ENCODE assay signal across 10 mouse cellular contexts in genomic region chr2:166663250-166663961, GRCm38 (mm10). TPM values are rescaled to one million over a fixed set of nuclear protein-coding genes. Genes with fewer than 3 reads are reported as not detected.
A peak's percentile ranks its signal among the peaks of the same experiment; 100 is the strongest.
DNase-seq lines count a peak whose midpoint lies in the region; ATAC-seq lines count a peak whose summit lies in the region.
"Had no signal": no experiment of that assay in that cellular context is flagged by ENCODE, and none has a peak within 500 bp of the region (broad histone marks: within the 10 kb centered on the region; RNA-seq: fewer than 3 reads in every experiment).

No protein-coding gene starts in this region.

- H3K4me3 ChIP-seq in hindbrain, embryonic 12.5 days: no peak overlapping the region
- no peak overlapping the region for H3K4me3 ChIP-seq in midbrain, embryonic 16.5 days (ENCODE audit: low read depth, low read length)
- H3K4me3 ChIP-seq in intestine, embryonic 15.5 days (replicated peaks): no peak overlapping the region

- no peaks in the 10 kb centered on the region for H3K36me3 ChIP-seq in hindbrain, embryonic 12.5 days
- H3K36me3 ChIP-seq in midbrain, embryonic 16.5 days (ENCODE audit: control insufficient read depth, insufficient read depth, low read length): no peaks in the 10 kb centered on the region
- no peaks in the 10 kb centered on the region for H3K36me3 ChIP-seq in intestine, embryonic 15.5 days

- ATAC-seq in hindbrain, embryonic 12.5 days (ENCODE audit: low FRiP score): peak; percentile 47; the same call in 1 of the 2 replicates
- ATAC-seq in midbrain, embryonic 16.5 days: peak; percentile 27; the same call in 1 of the 2 replicates
- ATAC-seq in intestine, embryonic 15.5 days: no peak
- ATAC-seq: activated CD4-positive, CD25-positive, alpha-beta regulatory T cell, adult 4 months had no signal

- peak overlapping the region; percentile 4; the same call in 1 of the 2 replicates for H3K4me2 ChIP-seq in hindbrain, embryonic 12.5 days (replicated peaks)
- peak overlapping the region; percentile 8; the same call in 1 of the 2 replicates for H3K4me2 ChIP-seq in midbrain, embryonic 16.5 days (ENCODE audit: low read length)
- H3K4me2 ChIP-seq in intestine, embryonic 15.5 days (replicated peaks): no peak overlapping the region

- no peaks in the 10 kb centered on the region for H3K27me3 ChIP-seq in hindbrain, embryonic 12.5 days
- H3K27me3 ChIP-seq in midbrain, embryonic 16.5 days (ENCODE audit: control insufficient read depth, insufficient read depth, low read depth, low read length): no peaks in the 10 kb centered on the region
- H3K27me3 ChIP-seq in intestine, embryonic 15.5 days (replicated peaks): no peaks in the 10 kb centered on the region

- H3K27ac ChIP-seq in hindbrain, embryonic 12.5 days: peak overlapping the region; percentile 79
- peak overlapping the region; percentile 60 for H3K27ac ChIP-seq in midbrain, embryonic 16.5 days (ENCODE audit: low read length)
- no peak overlapping the region for H3K27ac ChIP-seq in intestine, embryonic 15.5 days

- no peaks in the 10 kb centered on the region for H3K9me3 ChIP-seq in hindbrain, embryonic 12.5 days (replicated peaks)
- H3K9me3 ChIP-seq in midbrain, embryonic 16.5 days (replicated peaks; ENCODE audit: control insufficient read depth, low read length, poor library complexity, severe bottlenecking): no peaks in the 10 kb centered on the region
- no peaks in the 10 kb centered on the region for H3K9me3 ChIP-seq in intestine, embryonic 15.5 days

- H3K9ac ChIP-seq in hindbrain, embryonic 12.5 days: no peak overlapping the region
- H3K9ac ChIP-seq in midbrain, embryonic 16.5 days (ENCODE audit: low read depth, low read length): no peak overlapping the region
- H3K9ac ChIP-seq in intestine, embryonic 15.5 days: no peak overlapping the region

- DNase-seq in 3T3-L1 (ENCODE audit: low read depth, low spot score): peak; percentile 15
- peak; percentile 52 for DNase-seq in embryo, embryonic 11 days
- DNase-seq in lung, adult 18-20 months: no peak
- no peak for DNase-seq in cerebellum, postnatal 14 days
- DNase-seq in lung, postnatal 4 days: no peak
- DNase-seq: kidney, postnatal 14 days had no signal

- WGBS in hindbrain, embryonic 12.5 days: 53% methylated on average over 9 of the region's 9 CpGs
- WGBS in midbrain, embryonic 16.5 days: 60% methylated on average over 9 of the region's 9 CpGs
- 87% methylated on average over 9 of the region's 9 CpGs for WGBS in intestine, embryonic 15.5 days

- H3K4me1 ChIP-seq in hindbrain, embryonic 12.5 days: peaks cover 66% of the 10 kb centered on the region
- H3K4me1 ChIP-seq in midbrain, embryonic 16.5 days (ENCODE audit: control insufficient read depth, insufficient read depth, low read length): peaks cover 21% of the 10 kb centered on the region
- peaks cover 7% of the 10 kb centered on the region; the same call in 1 of the 2 replicates for H3K4me1 ChIP-seq in intestine, embryonic 15.5 days (replicated peaks)

RNA-seq across cellular contexts. Expression of gene Prex1, which starts 50.2 kb away (rescaled TPM):
- polyA plus RNA-seq in hindbrain, embryonic 12.5 days (2016; fragmentation: Nextera tagmentation; extraction: Ambion mirVana): 40.8 and 43.8 TPM in 2 replicates
- polyA plus RNA-seq in midbrain, embryonic 16.5 days (2015; fragmentation: Nextera tagmentation; extraction: Ambion mirVana): 19.3 and 22.0 TPM in 2 replicates
- 9.6 and 10.6 TPM in 2 replicates for polyA plus RNA-seq in intestine, embryonic 15.5 days (2015; fragmentation: Nextera tagmentation; extraction: Ambion mirVana)

Comparison
In these comparisons a context has a peak if more than half of its experiments do, and no peak if none do; other contexts are left out.
1. DNase-seq: peak in 3T3-L1 (single experiment) and embryo, embryonic 11 days (single experiment); none in lung, adult 18-20 months (0 of 2), cerebellum, postnatal 14 days (0 of 2) and lung, postnatal 4 days (0 of 2).